Mouse (Mus musculus): Measurements from ENCODE around the gene Ifna9.
A peak's percentile ranks its signal among the peaks of the same experiment; 100 is the strongest.
"Not testable (repeated sequence)": the region's sequence is repeated elsewhere in the genome, so short reads cannot be mapped to it uniquely, and the experiment has no call there.

Gene Ifna9

GRCm38 (mm10) chr4:88592285-88592684 lies at the start of gene Ifna9:
Gene Ifna9, minus strand, starts transcription at chr4:88592385.
- no peak for DNase-seq

GRCm38 (mm10) chr4:88641077-88641831 lies 49.1 kb upstream of the Ifna9 start:
- peak; percentile 93 to 97 for DNase-seq

GRCm38 (mm10) chr4:88640704-88641076 lies 48.5 kb upstream of the Ifna9 start:
- no peak for DNase-seq

- DNase-seq = no peak
Observed at GRCm38 (mm10) chr4:88634311-88634710, 42.1 kb upstream of the Ifna9 start, which contains the start of gene C87499. Gene C87499, minus strand, starts transcription at chr4:88634411.

GRCm38 (mm10) chr4:88603276-88603675 lies 11.1 kb upstream of the Ifna9 start, which contains the start of gene Ifna12:
Gene Ifna12, minus strand, starts transcription at chr4:88603376.
- no peak for DNase-seq

GRCm38 (mm10) chr4:88571698-88572097 lies 20.5 kb downstream of the Ifna9 start, which contains the start of gene Ifna14:
Gene Ifna14, minus strand, starts transcription at chr4:88571798.
- DNase-seq = no peak

GRCm38 (mm10) chr4:88561791-88562190 lies 30.4 kb downstream of the Ifna9 start:
- DNase-seq = peak; percentile 59 to 71

GRCm38 (mm10) chr4:88558145-88558544 lies 34.0 kb downstream of the Ifna9 start, which contains the start of gene Ifna15:
Gene Ifna15, minus strand, starts transcription at chr4:88558245.
- not testable (repeated sequence) for DNase-seq

- peak; percentile 64 to 67 for DNase-seq
Observed at GRCm38 (mm10) chr4:88550161-88550945, 41.8 kb downstream of the Ifna9 start.

GRCm38 (mm10) chr4:88547986-88548385 lies 44.2 kb downstream of the Ifna9 start:
- DNase-seq = peak; percentile 34 to 48

GRCm38 (mm10) chr4:88543649-88544234 lies 48.4 kb downstream of the Ifna9 start:
- no peak for DNase-seq
